Mouse (Mus musculus) spleen, embryonic (tissue): ENCODE data around the gene Prpf40b.

Experiments used
- CTCF ChIA-PET: fragments of 350-600 bp; sonication (Branson Sonifier 250); formaldehyde crosslinking; loops from one replicate; lab custom pipeline; 2022; lab: Charles Lee

The Prpf40b gene

DNA sequence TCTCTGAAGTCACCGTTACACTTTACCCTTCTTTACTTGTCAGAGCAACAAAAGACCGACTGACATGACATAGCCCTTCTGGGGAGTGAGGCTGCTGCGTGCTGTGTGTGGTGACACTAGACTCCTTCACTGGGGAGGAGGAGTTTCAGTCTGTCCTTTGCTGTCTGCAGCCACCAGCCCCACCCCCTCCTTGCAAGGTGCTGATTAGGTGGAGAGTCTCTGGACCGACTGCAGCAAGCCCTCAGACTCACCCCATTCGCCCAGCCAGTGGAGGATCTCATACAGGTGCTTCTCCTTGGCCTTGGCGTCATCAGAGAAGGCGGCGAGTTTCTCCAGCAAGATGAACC, 9.7 kb upstream of the Prpf40b start:
- CTCF ChIA-PET, result no interaction called here

GRCm38 (mm10) chr15:99290586-99290985, 4.3 kb upstream of the Prpf40b start:
- CTCF ChIA-PET, result interaction anchor here (1.2 kb wide), 1 partner anchor 126 kb away, joined by 4 read pairs; no protein-coding TSS in a partner anchor

DNA sequence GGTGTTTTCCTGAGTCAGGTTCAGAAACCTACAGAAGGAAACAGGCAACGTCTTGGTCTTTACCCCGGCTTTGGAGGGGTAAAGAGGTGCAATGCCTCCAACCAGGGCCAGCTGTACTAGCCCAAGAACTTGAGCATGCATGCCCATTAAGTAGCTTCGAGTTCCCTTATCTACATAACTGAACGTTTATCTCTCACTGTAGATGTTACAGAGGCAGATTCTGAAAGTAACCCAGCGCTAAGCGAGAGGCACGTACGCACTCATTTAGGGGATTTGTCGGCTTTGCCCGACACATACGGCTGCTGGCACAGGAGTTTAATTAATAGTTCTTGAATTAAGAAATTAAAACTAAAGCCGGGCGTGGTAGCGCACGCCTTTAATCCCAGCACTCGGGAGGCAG, 600 bp upstream of the Prpf40b start:
- CTCF ChIA-PET, result interaction anchor here (0.5 kb wide), 1 partner anchor 33 kb away, joined by 8 read pairs; no protein-coding TSS in a partner anchor

GRCm38 (mm10) chr15:99295484-99295981, 646 bp downstream of the Prpf40b start, which contains the start of gene Fam186b:
Gene Fam186b, minus strand, starts transcription at chr15:99295888.
- CTCF ChIA-PET, result interaction anchor here (0.5 kb wide), 1 partner anchor 90 kb away, joined by 3 read pairs; no protein-coding TSS in a partner anchor

DNA sequence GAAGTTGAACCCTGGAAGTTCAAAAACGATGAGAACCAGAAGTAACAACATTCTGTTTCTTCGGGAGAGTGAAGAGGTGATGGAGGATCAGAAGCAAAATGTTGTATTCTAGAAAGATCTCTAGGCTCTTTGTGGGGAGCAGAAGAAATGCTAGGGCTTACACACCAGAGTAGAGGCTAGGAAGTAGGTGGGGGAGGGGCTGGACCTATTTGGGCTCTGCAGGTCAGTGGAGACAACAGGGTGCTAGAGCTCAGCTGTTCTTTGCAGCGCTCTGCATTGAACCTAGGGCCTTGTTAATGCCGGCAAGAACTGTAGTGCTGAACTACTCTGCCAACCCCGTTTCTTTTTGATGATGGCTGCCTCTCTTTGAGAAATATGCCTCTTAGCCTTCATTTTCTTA, 1.3 kb downstream of the Prpf40b start:
- CTCF ChIA-PET, result no interaction called here

DNA sequence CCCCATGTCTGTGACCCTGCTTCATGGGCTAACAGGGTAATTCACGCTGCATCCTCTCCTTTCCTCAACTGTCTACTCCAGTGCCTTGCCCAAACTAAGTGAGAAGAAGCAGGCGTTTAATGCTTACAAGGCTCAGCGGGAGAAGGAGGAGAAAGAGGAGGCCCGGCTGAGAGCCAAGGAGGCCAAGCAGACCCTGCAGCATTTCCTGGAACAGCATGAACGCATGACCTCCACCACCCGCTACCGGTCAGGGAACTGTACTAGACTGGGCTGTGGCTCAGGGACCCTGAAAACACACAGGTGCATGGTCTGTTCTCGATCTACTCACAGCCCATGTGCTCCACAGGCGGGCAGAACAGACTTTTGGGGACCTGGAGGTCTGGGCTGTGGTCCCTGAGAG, 12.6 kb downstream of the Prpf40b start:
- CTCF ChIA-PET, result no interaction called here

GRCm38 (mm10) chr15:99309549-99309948, 14.7 kb downstream of the Prpf40b start:
- CTCF ChIA-PET, result no interaction called here

GRCm38 (mm10) chr15:99310617-99311016, 15.7 kb downstream of the Prpf40b start:
- CTCF ChIA-PET, result no interaction called here

DNA sequence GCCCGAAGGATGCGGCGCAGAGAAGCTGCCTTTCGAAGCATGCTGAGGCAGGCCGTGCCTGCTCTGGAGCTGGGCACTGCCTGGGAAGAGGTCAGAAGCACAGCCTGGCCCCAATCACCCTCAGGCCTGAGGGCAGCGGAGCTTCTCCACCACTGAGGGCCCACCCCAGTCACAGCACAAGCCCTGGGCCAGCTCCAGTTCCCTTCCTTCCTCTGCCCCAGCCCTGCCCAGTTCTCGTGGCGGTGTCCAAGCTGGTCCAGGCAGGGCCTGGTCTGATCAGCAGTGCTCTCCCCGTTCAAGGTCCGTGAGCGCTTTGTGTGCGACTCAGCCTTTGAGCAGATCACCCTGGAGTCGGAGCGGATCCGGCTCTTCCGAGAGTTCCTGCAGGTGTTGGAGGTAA, 20.0 kb downstream of the Prpf40b start:
- CTCF ChIA-PET, result no interaction called here

- CTCF ChIA-PET, result interaction anchor here (0.9 to 1.4 kb wide), 3 partner anchors 13 to 99 kb away, joined by 3 to 4 read pairs (median 3); partner anchors contain the start of gene Fmnl3
Measured at GRCm38 (mm10) chr15:99316314-99317266, 21.7 kb downstream of the Prpf40b start.

- CTCF ChIA-PET, result interaction anchor here (1.4 kb wide), 2 partner anchors 12 to 53 kb away, joined by 3 to 4 read pairs; partner anchors contain the start of gene Fmnl3
Measured at GRCm38 (mm10) chr15:99317267-99317651, 22.4 kb downstream of the Prpf40b start.

GRCm38 (mm10) chr15:99318071-99318470, 23.2 kb downstream of the Prpf40b start:
- CTCF ChIA-PET, result interaction anchor here (1.4 to 1.6 kb wide), 2 partner anchors 12 to 60 kb away, joined by 4 read pairs; no protein-coding TSS in a partner anchor

- CTCF ChIA-PET, result interaction anchor here (0.6 to 1.6 kb wide), 4 partner anchors 31 to 79 kb away, joined by 4 to 6 read pairs (median 5); no protein-coding TSS in a partner anchor
Measured at GRCm38 (mm10) chr15:99318861-99319410, 24.0 kb downstream of the Prpf40b start.

DNA sequence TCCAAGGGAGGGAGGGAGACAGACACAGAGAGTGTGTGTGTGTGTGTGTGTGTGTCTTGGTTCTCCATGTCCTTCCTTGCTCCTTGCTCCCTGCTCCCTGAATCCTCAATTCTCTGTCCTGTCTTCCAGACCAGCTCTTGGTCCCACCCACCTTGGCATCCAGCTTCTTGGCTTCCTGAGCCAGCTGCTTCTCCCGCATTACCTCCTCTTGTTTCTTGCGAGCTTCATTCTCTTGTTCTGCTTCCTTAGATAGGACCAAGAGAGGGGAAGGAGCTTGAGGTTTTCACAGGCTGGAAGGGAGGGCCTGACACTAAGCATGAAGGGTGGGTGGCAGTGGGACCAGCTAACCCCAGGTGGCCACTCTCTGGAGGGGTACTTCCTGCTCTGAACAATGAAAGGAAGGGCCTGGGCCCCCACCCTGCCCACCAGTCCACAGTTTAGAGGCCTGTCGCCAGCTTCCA, 24.6 kb downstream of the Prpf40b start:
- CTCF ChIA-PET, result interaction anchor here (0.6 to 1.6 kb wide), 5 partner anchors 30 to 372 kb away, joined by 4 to 15 read pairs (median 6); no protein-coding TSS in a partner anchor

DNA sequence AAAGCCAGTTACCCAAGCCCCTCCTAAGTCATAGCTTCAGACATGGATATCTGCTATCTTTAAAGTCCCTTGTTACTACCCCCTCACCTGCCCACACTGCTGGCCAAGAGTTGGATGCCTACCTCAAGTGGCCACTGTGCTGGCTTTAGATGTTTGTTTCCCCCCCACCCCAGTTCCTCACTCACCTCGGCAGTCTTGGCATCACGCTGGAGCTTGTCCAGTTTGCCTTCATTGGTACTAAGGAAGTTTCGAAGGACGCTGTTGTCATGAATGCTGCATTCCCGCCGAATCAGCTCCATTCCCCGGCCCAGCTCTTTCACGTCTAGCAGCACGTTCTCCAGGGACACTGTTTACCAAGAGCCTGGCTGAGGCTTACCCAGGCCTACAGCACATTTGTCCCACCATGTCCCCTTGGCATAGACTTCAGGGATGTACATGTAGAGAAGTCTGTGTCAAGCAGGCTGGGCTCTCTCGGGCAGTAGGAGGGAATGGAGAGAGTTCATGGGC, 25.3 kb downstream of the Prpf40b start:
- CTCF ChIA-PET, result interaction anchor here (0.5 to 0.6 kb wide), 2 partner anchors 371 to 1315 kb away, joined by 3 to 15 read pairs; no protein-coding TSS in a partner anchor

GRCm38 (mm10) chr15:99320978-99321377, 26.1 kb downstream of the Prpf40b start:
- CTCF ChIA-PET, result no interaction called here

DNA sequence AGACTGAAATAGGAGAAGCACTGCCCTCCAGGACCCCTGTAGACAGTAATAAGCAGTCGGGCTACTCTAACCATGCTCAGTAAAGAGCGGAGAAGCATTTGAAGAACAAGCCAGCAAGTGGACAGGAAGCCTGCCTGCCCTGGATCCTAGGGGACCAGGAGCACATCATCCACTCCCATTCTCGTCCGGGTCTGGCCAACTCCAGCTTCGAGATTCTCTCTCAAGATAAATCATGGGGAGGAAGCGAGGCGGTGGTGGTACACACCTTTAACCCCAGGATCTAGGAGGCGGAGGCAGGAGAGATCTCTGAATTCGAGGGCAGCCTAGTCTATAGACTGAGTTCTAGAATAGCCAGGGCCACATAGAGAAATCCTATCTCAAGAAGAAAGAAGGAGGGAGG, 29.3 kb downstream of the Prpf40b start:
- CTCF ChIA-PET, result no interaction called here

- CTCF ChIA-PET, result interaction anchor here (0.6 to 1.0 kb wide), 4 partner anchors 14 to 45 kb away, joined by 3 to 4 read pairs (median 3); no protein-coding TSS in a partner anchor
Measured at GRCm38 (mm10) chr15:99325598-99325997, 30.7 kb downstream of the Prpf40b start.

DNA sequence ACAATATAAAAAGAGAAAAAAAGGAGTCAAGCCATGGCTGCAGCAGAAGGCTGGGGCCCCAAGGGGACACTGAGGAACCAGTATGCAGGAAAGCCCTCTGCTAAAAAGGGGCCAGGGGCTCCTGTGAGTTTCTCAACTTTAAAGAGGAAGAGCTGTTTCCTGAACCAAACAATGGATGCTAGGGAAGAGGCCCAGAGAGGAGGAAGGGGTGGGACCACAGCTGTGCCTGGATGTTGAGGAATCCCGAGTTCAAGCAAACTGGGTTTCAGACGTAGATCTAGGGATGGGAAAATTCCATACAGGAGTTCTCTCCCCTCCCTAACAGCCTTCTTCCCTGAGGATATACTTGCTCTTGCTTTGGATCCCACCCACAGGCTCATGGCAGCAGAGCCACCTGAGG, 31.5 kb downstream of the Prpf40b start:
- CTCF ChIA-PET, result interaction anchor here (0.7 to 1.0 kb wide), 6 partner anchors 10 to 708 kb away, joined by 3 to 26 read pairs (median 6); no protein-coding TSS in a partner anchor

DNA sequence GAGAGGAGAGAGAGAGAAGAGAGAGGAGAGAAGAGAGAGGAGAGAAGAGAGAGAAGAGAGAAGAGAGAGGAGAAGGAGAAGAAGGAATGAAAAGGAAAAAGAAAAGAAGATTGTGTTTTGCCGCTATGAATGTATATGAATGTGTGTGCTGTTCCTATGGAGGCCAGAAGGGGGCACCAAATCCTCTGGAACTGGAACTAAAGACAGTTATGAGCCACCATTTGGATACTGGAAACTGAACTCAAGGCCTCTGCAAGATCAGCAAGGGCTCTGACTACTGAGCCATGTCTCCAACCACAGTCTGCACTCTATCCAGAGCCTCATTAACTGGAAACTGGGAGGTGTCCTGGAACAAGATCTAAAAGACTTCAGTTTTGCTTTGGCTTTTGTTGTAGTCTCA, 32.1 kb downstream of the Prpf40b start:
- CTCF ChIA-PET, result interaction anchor here (0.7 to 0.9 kb wide), 4 partner anchors 10 to 709 kb away, joined by 5 to 26 read pairs (median 12); no protein-coding TSS in a partner anchor

GRCm38 (mm10) chr15:99328011-99328410, 33.1 kb downstream of the Prpf40b start:
- CTCF ChIA-PET, result interaction anchor here (0.7 kb wide), 1 partner anchor 34 kb away, joined by 4 read pairs; no protein-coding TSS in a partner anchor
